Mouse (Mus musculus) inflammation-experienced regulatory T-cells, adult 16 weeks (primary cell): ENCODE results near the gene Il33. TPM values are rescaled to one million over a fixed set of nuclear protein-coding genes. Genes with fewer than 3 reads are reported as not detected.

Source experiments
- polyA plus RNA-seq: library from polyadenylated mRNA; unstranded; fragments of 100-300 nt; shearing (Covaris generic); gene quantifications from one replicate; pipeline ENCODE4 v1.2.1, GENCODE M21; 2017

Gene Il33
- not detected for polyA plus RNA-seq

GRCm38 (mm10) chr19:29924638-29925258 lies at the start of gene Il33:
Il33 (plus strand) TSS chr19:29925114.

DNA sequence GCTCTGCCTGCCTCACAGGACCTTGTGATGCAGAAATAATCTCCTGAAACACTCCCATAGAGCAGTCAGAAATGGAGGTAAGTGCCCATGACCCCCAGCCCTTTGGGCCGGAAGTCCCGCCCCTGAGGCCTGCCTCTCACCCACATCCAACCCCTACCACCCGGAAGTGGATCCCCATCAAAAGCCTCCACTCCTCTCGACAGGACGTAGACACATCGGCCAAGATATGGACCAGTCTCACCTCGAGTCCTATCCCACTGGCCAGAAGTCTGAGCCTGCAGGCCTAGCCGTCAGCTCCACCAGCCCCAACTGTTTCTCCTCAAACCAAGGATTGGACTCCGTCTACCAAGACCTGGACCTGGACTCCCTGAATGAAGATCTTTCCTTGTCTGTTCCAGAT lies 78.7 kb downstream of the Il33 start, which contains the start of gene Trpd52l3:
Trpd52l3 (plus strand) TSS at position 170 of the 400 bp plus-strand sequence.

Other genes with a start within 250 kb of the Il33 start
- gene Mlana, start 227.3 kb upstream of the Il33 start, polyA plus RNA-seq = not detected
- 5.6 TPM for gene 9930021J03Rik, start 119.1 kb upstream of the Il33 start, polyA plus RNA-seq
- gene Ranbp6, start 112.1 kb upstream of the Il33 start, polyA plus RNA-seq = 16.1 TPM
- not detected for gene Trpd52l3, start 78.7 kb downstream of the Il33 start, polyA plus RNA-seq
- 36.1 TPM for gene Uhrf2, start 105.4 kb downstream of the Il33 start, polyA plus RNA-seq